Mouse (Mus musculus) lung, embryonic 16.5 days (tissue): ENCODE measurements around the gene Meis1. TPM values are rescaled to one million over a fixed set of nuclear protein-coding genes. Genes with fewer than 3 reads are reported as not detected.

Source experiments
- ATAC-seq: fragments of 200-750 bp; cut with Nextera tagmentation; 2 replicates; pipeline ENCODE4 v1.8.0; 2017; ENCODE audit warnings: low read depth, mild to moderate bottlenecking, moderate library complexity
- H3K27ac ChIP-seq: fragments of 300-500 bp; sonication (generic); 2 replicates; pipeline ENCODE4 v1.5.1; 2014; ENCODE audit warnings: mild to moderate bottlenecking, control low read depth, low read length
- H3K27me3 ChIP-seq: fragments of 300-500 bp; sonication (generic); 2 replicates; pipeline ENCODE4 v1.6.1; 2014; ENCODE audit warnings: low read depth, low read length, mixed read lengths; ENCODE audit not compliant: control insufficient read depth, insufficient read depth
- H3K36me3 ChIP-seq: fragments of 300-500 bp; sonication (generic); 2 replicates; pipeline ENCODE4 v1.6.1; 2014; ENCODE audit warnings: low read length; ENCODE audit not compliant: control insufficient read depth, insufficient read depth
- H3K4me1 ChIP-seq: fragments of 300-500 bp; sonication (generic); replicated peaks from 2 replicates; pipeline ENCODE4 v1.6.1; 2014; ENCODE audit warnings: low read length, mixed read lengths; ENCODE audit not compliant: control insufficient read depth, insufficient read depth
- H3K4me2 ChIP-seq: fragments of 300-500 bp; sonication (generic); 2 replicates; pipeline ENCODE4 v1.6.1; 2014; ENCODE audit warnings: low read depth, low read length, control low read depth
- H3K4me3 ChIP-seq: fragments of 300-500 bp; sonication (generic); 2 replicates; pipeline ENCODE4 v1.5.1; 2014; ENCODE audit warnings: mild to moderate bottlenecking, low read length, control low read depth
- H3K9ac ChIP-seq: fragments of 300-500 bp; sonication (generic); 2 replicates; pipeline ENCODE4 v1.6.1; 2014; ENCODE audit warnings: low read length, control low read depth
- H3K9me3 ChIP-seq: fragments of 300-500 bp; sonication (generic); 2 replicates; pipeline ENCODE4 v1.6.1; 2016; ENCODE audit warnings: low read length; ENCODE audit not compliant: control insufficient read depth
- WGBS: fragments of 180-500 bp; shearing (Covaris S2); extraction: QIAGEN DNeasy Blood & Tissue Kit; methylation state at CpG from one replicate; pipeline ENCODE4 v1.1.7; 2014; 5-methylcytosine and 5-hydroxymethylcytosine counted together
- polyA plus RNA-seq: library from polyadenylated mRNA; unstranded; fragments of >200 nt; fragmentation: Nextera tagmentation; extraction: Ambion mirVana; gene quantifications from 2 replicates; pipeline ENCODE4 v1.2.1, GENCODE M21; 2015

The Meis1 gene
- polyA plus RNA-seq, 1 experiment from 2014 or later, result 99.9 TPM

GRCm38 (mm10) chr11:19015731-19016461 lies 2.9 kb downstream of the Meis1 start:
- H3K27me3 ChIP-seq, result no peaks in the 10 kb centered on the region
- H3K4me1 ChIP-seq, result peaks cover 2% of the 10 kb centered on the region
- peak overlapping the region; percentile 65 for H3K4me2 ChIP-seq
- ATAC-seq, result no peak
- H3K36me3 ChIP-seq, result peaks cover 2% of the 10 kb centered on the region; the same call in 1 of the 2 replicates
- no peaks in the 10 kb centered on the region for H3K9me3 ChIP-seq
- peak overlapping the region; percentile 90 for H3K9ac ChIP-seq
- peak overlapping the region; percentile 60 for H3K4me3 ChIP-seq
- 2% methylated on average over 37 of the region's 37 CpGs for WGBS
- H3K27ac ChIP-seq, result peak overlapping the region; percentile 91

GRCm38 (mm10) chr11:19015381-19015730 lies 3.4 kb downstream of the Meis1 start:
- no peak for ATAC-seq
- Histone ChIP-seq H3K9ac (peak overlapping the region; percentile 90), H3K27ac (peak overlapping the region; percentile 91), H3K4me1 (no peaks in the 10 kb centered on the region), H3K27me3 (no peaks in the 10 kb centered on the region), H3K9me3 (no peaks in the 10 kb centered on the region), H3K4me2 (peak overlapping the region; percentile 65), H3K4me3 (peak overlapping the region; percentile 60), H3K36me3 (peaks cover 2% of the 10 kb centered on the region; the same call in 1 of the 2 replicates)
- WGBS, result 3% methylated on average over 5 of the region's 5 CpGs

- WGBS, result 1% methylated on average over 35 of the region's 35 CpGs
- H3K4me3 ChIP-seq, result peak overlapping the region; percentile 60
- no peaks in the 10 kb centered on the region for H3K4me1 ChIP-seq
- peak overlapping the region; percentile 91 for H3K27ac ChIP-seq
- H3K27me3 ChIP-seq, result no peaks in the 10 kb centered on the region
- no peaks in the 10 kb centered on the region for H3K9me3 ChIP-seq
- peak overlapping the region; percentile 90 for H3K9ac ChIP-seq
- no peak for ATAC-seq
- peaks cover 2% of the 10 kb centered on the region; the same call in 1 of the 2 replicates for H3K36me3 ChIP-seq
- H3K4me2 ChIP-seq, result peak overlapping the region; percentile 65
These were observed 4.2 kb downstream of the Meis1 start for GRCm38 (mm10) chr11:19014441-19015161.

GRCm38 (mm10) chr11:19014113-19014440 lies 4.7 kb downstream of the Meis1 start:
- Histone ChIP-seq H3K4me3 (peak overlapping the region; percentile 60), H3K27ac (peak overlapping the region; percentile 91), H3K9ac (peak overlapping the region; percentile 90), H3K4me1 (no peaks in the 10 kb centered on the region), H3K4me2 (peak overlapping the region; percentile 65), H3K36me3 (peaks cover 2% of the 10 kb centered on the region; the same call in 1 of the 2 replicates), H3K27me3 (no peaks in the 10 kb centered on the region), H3K9me3 (no peaks in the 10 kb centered on the region)
- no peak for ATAC-seq
- WGBS, result 12% methylated on average over 12 of the region's 12 CpGs

- peak overlapping the region; percentile 65 for H3K4me2 ChIP-seq
- H3K9me3 ChIP-seq, result no peaks in the 10 kb centered on the region
- peak; percentile 42 for ATAC-seq
- no peaks in the 10 kb centered on the region; the same call in 1 of the 2 replicates for H3K4me1 ChIP-seq
- no peaks in the 10 kb centered on the region for H3K27me3 ChIP-seq
- H3K4me3 ChIP-seq, result peak overlapping the region; percentile 60
- peak overlapping the region; percentile 91 for H3K27ac ChIP-seq
- peak overlapping the region; percentile 90 for H3K9ac ChIP-seq
- WGBS, result 12% methylated on average over 25 of the region's 25 CpGs
- H3K36me3 ChIP-seq, result peaks cover 2% of the 10 kb centered on the region; the same call in 1 of the 2 replicates
These were observed 5.4 kb downstream of the Meis1 start for GRCm38 (mm10) chr11:19013141-19014112.

GRCm38 (mm10) chr11:19012463-19013115 lies 6.2 kb downstream of the Meis1 start:
- WGBS, result 26% methylated on average over 2 of the region's 2 CpGs
- no peaks in the 10 kb centered on the region for H3K27me3 ChIP-seq
- H3K9me3 ChIP-seq, result no peaks in the 10 kb centered on the region
- H3K4me2 ChIP-seq, result peak overlapping the region; percentile 65
- peak overlapping the region; percentile 90 for H3K9ac ChIP-seq
- H3K4me1 ChIP-seq, result peaks cover 2% of the 10 kb centered on the region; the same call in 1 of the 2 replicates
- H3K36me3 ChIP-seq, result peaks cover 2% of the 10 kb centered on the region; the same call in 1 of the 2 replicates
- ATAC-seq, result 0 out of 2 replicates have a peak, but pooled peaks have one; percentile 8
- H3K27ac ChIP-seq, result peak overlapping the region; percentile 91
- peak overlapping the region; percentile 60 for H3K4me3 ChIP-seq

- Histone ChIP-seq H3K36me3 (peaks cover 2% of the 10 kb centered on the region; the same call in 1 of the 2 replicates), H3K4me1 (peaks cover 4% of the 10 kb centered on the region; the same call in 1 of the 2 replicates), H3K9ac (peak overlapping the region; percentile 90), H3K27ac (peak overlapping the region; percentile 47), H3K27me3 (no peaks in the 10 kb centered on the region), H3K4me3 (peak overlapping the region; percentile 60), H3K9me3 (no peaks in the 10 kb centered on the region), H3K4me2 (peak overlapping the region; percentile 65)
- ATAC-seq, result no peak
- 37% methylated on average over 2 of the region's 2 CpGs for WGBS
These were observed 6.8 kb downstream of the Meis1 start for GRCm38 (mm10) chr11:19012001-19012400.

- peak overlapping the region; percentile 65 for H3K4me2 ChIP-seq
- H3K36me3 ChIP-seq, result peaks cover 2% of the 10 kb centered on the region; the same call in 1 of the 2 replicates
- peaks cover 6% of the 10 kb centered on the region; the same call in 1 of the 2 replicates for H3K4me1 ChIP-seq
- 35% methylated on average over 9 of the region's 9 CpGs for WGBS
- H3K27me3 ChIP-seq, result no peaks in the 10 kb centered on the region
- peak overlapping the region; percentile 37 for H3K4me3 ChIP-seq
- H3K9me3 ChIP-seq, result no peaks in the 10 kb centered on the region
- ATAC-seq, result no peak
- peak overlapping the region; percentile 65 for H3K9ac ChIP-seq
- H3K27ac ChIP-seq, result no peak overlapping the region; the same call in 1 of the 2 replicates
These were observed 7.5 kb downstream of the Meis1 start for GRCm38 (mm10) chr11:19011108-19011805.
